Mouse (Mus musculus) CH12.LX (cell line): ENCODE measurements at regions not wholly inside any gene's neighbourhood (a gene's known extent, or its start where the extent isn't known, plus 50 kb on each side); places are given as distances from the start of the nearest gene placed in this dataset.

Experiments
- DNase-seq: peaks from one replicate; pipeline ENCODE4 v3.0.0-alpha.2; 2013; ENCODE audit errors: extremely low read depth
- H3K27ac ChIP-seq: 2 replicates; pipeline ENCODE4 v1.5.1; 2012; ENCODE audit warnings: low read depth, mild to moderate bottlenecking, control low read depth, moderate library complexity; ENCODE audit not compliant: insufficient read depth
- H3K27me3 ChIP-seq: replicated peaks from 2 replicates; pipeline ENCODE3; 2012; ENCODE audit warnings: inconsistent platforms
- H3K36me3 ChIP-seq, 2 experiments: replicated peaks in 1 of 2; 2 replicates each; pipeline versions ENCODE3 to v1.6.1; 2012; ENCODE audit warnings: inconsistent platforms in 1 of 2, low read length in 1 of 2, mild to moderate bottlenecking in 1 of 2, mixed read lengths in 1 of 2, moderate library complexity in 1 of 2; ENCODE audit not compliant: control insufficient read depth in 1 of 2, insufficient read depth in 1 of 2
- H3K4me1 ChIP-seq, 2 experiments: 2 replicates each; pipeline ENCODE4 v1.6.1; 2012; ENCODE audit warnings: inconsistent platforms in 1 of 2, moderate library complexity in 1 of 2; ENCODE audit not compliant: insufficient read depth in 2 of 2, control insufficient read depth in 1 of 2
- H3K4me2 ChIP-seq: 2 replicates; pipeline ENCODE4 v1.6.1; 2012; ENCODE audit warnings: low read depth, mild to moderate bottlenecking, control low read depth; ENCODE audit not compliant: poor library complexity, insufficient read depth, severe bottlenecking
- H3K4me3 ChIP-seq, 3 experiments: fragments of 150-350 bp in 1 of 3; sonication (generic) in 1 of 3; replicated peaks in 1 of 3; 2 replicates each; pipeline versions ENCODE3 to v1.5.1; 2011 to 2012; ENCODE audit warnings: low read depth in 2 of 3, low read length in 2 of 3, mild to moderate bottlenecking in 2 of 3, moderate library complexity in 2 of 3, control low read depth in 1 of 3, improper control_type of control experiment in 1 of 3, inconsistent platforms in 1 of 3, mixed read lengths in 1 of 3; ENCODE audit not compliant: poor library complexity in 1 of 3
- H3K79me2 ChIP-seq: replicated peaks from 2 replicates; pipeline ENCODE4 v1.6.1; 2012; ENCODE audit warnings: mild to moderate bottlenecking, moderate library complexity; ENCODE audit not compliant: control insufficient read depth, poor library complexity, insufficient read depth, severe bottlenecking; ENCODE audit errors: extremely low read depth
- H3K9ac ChIP-seq: 2 replicates; pipeline ENCODE4 v1.6.1; 2012; ENCODE audit warnings: low read depth, mild to moderate bottlenecking, control low read depth, moderate library complexity; ENCODE audit not compliant: insufficient read depth
- H3K9me3 ChIP-seq: replicated peaks from 2 replicates; pipeline ENCODE3; 2012; ENCODE audit warnings: low read length, inconsistent platforms, mixed read lengths
- BHLHE40 ChIP-seq: IDR thresholded peaks from 2 replicates; pipeline ENCODE4 v1.6.1; 2011; ENCODE audit warnings: mild to moderate bottlenecking, low read depth, low read length, improper control_type of control experiment
- ELF1 ChIP-seq: IDR thresholded peaks from 2 replicates; pipeline ENCODE4 v1.6.1; 2014; ENCODE audit warnings: low read depth, mild to moderate bottlenecking, inconsistent platforms, low read length, improper control_type of control experiment
- GABPA ChIP-seq: IDR thresholded peaks from 2 replicates; pipeline ENCODE4 v1.6.1; 2012; ENCODE audit warnings: low read depth, low read length, improper control_type of control experiment, inconsistent platforms; ENCODE audit not compliant: insufficient replicate concordance
- HCFC1 ChIP-seq: IDR thresholded peaks from 2 replicates; pipeline ENCODE4 v1.6.1; 2012; ENCODE audit warnings: low read depth, mild to moderate bottlenecking, inconsistent platforms, low read length, improper control_type of control experiment
- IRF4 ChIP-seq: IDR thresholded peaks from 2 replicates; pipeline ENCODE4 v1.6.1; 2014; ENCODE audit warnings: low read depth, mild to moderate bottlenecking, inconsistent platforms, low read length, improper control_type of control experiment
- JUND ChIP-seq: conservative IDR thresholded peaks from 2 replicates; pipeline ENCODE4 v1.6.1; 2011; ENCODE audit warnings: low read depth, low read length, improper control_type of control experiment
- KAT2A ChIP-seq: IDR thresholded peaks from 2 replicates; pipeline ENCODE4 v1.6.1; 2012; ENCODE audit warnings: low read length, improper control_type of control experiment, inconsistent platforms; ENCODE audit not compliant: insufficient replicate concordance
- MAX ChIP-seq: IDR thresholded peaks from 2 replicates; pipeline ENCODE4 v1.6.1; 2011; ENCODE audit warnings: low read length, improper control_type of control experiment
- NELFE ChIP-seq: IDR thresholded peaks from 2 replicates; pipeline ENCODE4 v1.6.1; 2011; ENCODE audit warnings: low read depth, low read length, improper control_type of control experiment
- NRF1 ChIP-seq: IDR thresholded peaks from 2 replicates; pipeline ENCODE4 v1.6.1; 2014; ENCODE audit warnings: low read depth, mild to moderate bottlenecking, inconsistent platforms, low read length, improper control_type of control experiment, moderate library complexity
- POLR2A ChIP-seq: IDR thresholded peaks from 2 replicates; pipeline ENCODE4 v1.6.1; 2011; ENCODE audit warnings: low read depth, mild to moderate bottlenecking, improper control_type of control experiment, low read length
- POLR2AphosphoS2 ChIP-seq: IDR thresholded peaks from 2 replicates; pipeline ENCODE4 v1.6.1; 2011; ENCODE audit warnings: low read depth, low read length, improper control_type of control experiment
- SIN3A ChIP-seq: IDR thresholded peaks from 2 replicates; pipeline ENCODE4 v1.6.1; 2012; ENCODE audit warnings: low read length, improper control_type of control experiment, inconsistent platforms
- SMC3 ChIP-seq: IDR thresholded peaks from 2 replicates; pipeline ENCODE4 v1.6.1; 2011; ENCODE audit warnings: low read depth, low read length, improper control_type of control experiment
- TBP ChIP-seq: conservative IDR thresholded peaks from 2 replicates; pipeline ENCODE4 v1.6.1; 2011; ENCODE audit warnings: low read depth, low read length, improper control_type of control experiment
- TCF12 ChIP-seq: IDR thresholded peaks from 2 replicates; pipeline ENCODE4 v1.6.1; 2014; ENCODE audit warnings: low read depth, mild to moderate bottlenecking, inconsistent platforms, low read length, improper control_type of control experiment
- UBTF ChIP-seq: IDR thresholded peaks from 2 replicates; pipeline ENCODE4 v1.6.1; 2012; ENCODE audit warnings: low read depth, mild to moderate bottlenecking, inconsistent platforms, low read length, improper control_type of control experiment, moderate library complexity
- USF1 ChIP-seq: IDR thresholded peaks from 2 replicates; pipeline ENCODE4 v1.6.1; 2014; ENCODE audit warnings: low read depth, mild to moderate bottlenecking, inconsistent platforms, low read length, improper control_type of control experiment
- USF2 ChIP-seq: conservative IDR thresholded peaks from 2 replicates; pipeline ENCODE4 v1.6.1; 2011; ENCODE audit warnings: low read depth, low read length, improper control_type of control experiment
- dilution Hi-C: fragments of 300-500 bp; cut with MboI; formaldehyde crosslinking; loops from 2 replicates; pipeline ENCODE4 v1.14.3; 2020; ENCODE audit warnings: low sequenced_read_pairs; ENCODE audit not compliant: extremely low pct_unique_long_range_greater_than_20kb, extremely low pct_ligation_motif_present
- in situ Hi-C: fragments of 300-500 bp; cut with MboI; formaldehyde crosslinking; loops from 3 replicates; pipeline ENCODE4 v1.14.3; 2019; ENCODE audit warnings: low sequenced_read_pairs, low pct_ligation_motif_present, low pct_unique_long_range_greater_than_20kb, mixed read lengths

DNA sequence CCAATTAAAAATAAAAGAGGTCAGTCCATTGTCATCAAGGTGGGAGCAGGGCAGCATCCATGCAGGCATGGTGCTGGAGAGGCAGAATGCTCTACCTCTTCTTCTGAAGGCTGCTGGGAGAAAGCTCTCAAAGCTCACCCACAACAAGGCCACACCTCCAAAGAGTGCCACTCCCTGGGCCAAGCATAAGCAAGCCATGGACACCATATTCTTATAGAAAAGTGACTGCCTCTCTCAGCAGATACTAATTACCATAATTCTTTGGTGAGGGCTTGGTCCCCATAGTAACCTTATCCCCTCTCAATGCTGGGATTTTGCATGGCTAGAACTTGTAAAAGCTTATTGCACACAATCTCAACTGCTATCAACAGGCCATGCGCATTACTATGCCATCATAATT lies 443.7 kb downstream of the Gm21833 start:
- dilution Hi-C loops (no loop called here), in situ Hi-C loops (no loop called here)
- Histone ChIP-seq H3K27ac (no peak overlapping the region), H3K4me1 (no peaks in the 10 kb centered on the region), H3K36me3 (no peaks in the 10 kb centered on the region), H3K4me3 (no peak overlapping the region), H3K9me3 (peaks cover 27% of the 10 kb centered on the region), H3K9ac (no peak overlapping the region), H3K4me2 (no peak overlapping the region), H3K79me2 (no peaks in the 10 kb centered on the region), H3K27me3 (no peaks in the 10 kb centered on the region)
- no peak for DNase-seq
- no peak for TF ChIP-seq BHLHE40
- no peak for TF ChIP-seq USF1

DNA sequence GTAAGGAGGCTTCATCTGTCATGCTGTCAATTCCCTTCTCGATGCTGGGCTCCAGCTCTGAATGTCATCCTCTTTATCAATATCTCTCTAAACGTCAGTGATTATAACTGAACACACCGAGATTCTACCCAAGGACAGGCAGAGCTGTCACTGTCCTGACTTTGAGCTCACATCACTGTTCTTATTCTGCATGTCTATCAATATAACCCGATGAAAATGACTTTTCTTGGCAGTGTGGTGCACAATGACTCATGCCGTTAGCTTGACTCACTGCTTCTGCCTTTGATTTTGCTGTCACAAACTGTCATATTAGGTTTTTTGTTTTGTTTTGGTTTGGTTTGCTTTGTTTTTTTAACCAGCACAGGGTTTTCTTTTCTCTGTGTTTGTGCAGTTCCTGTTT lies 488.1 kb downstream of the Gm21833 start:
- Histone ChIP-seq H3K79me2 (no peaks in the 10 kb centered on the region), H3K27me3 (no peaks in the 10 kb centered on the region), H3K9me3 (peaks cover 19% of the 10 kb centered on the region), H3K4me3 (no peak overlapping the region), H3K36me3 (no peaks in the 10 kb centered on the region), H3K4me1 (no peaks in the 10 kb centered on the region), H3K9ac (no peak overlapping the region), H3K4me2 (no peak overlapping the region), H3K27ac (no peak overlapping the region)
- in situ Hi-C loops = no loop called here
- dilution Hi-C loops = no loop called here
- no peak for DNase-seq
- TF ChIP-seq KAT2A = no peak
- no peak for TF ChIP-seq BHLHE40
- TF ChIP-seq SMC3 = no peak
- TF ChIP-seq JUND = no peak
- no peak for TF ChIP-seq NRF1
- no peak for TF ChIP-seq IRF4
- no peak for TF ChIP-seq NELFE
- no peak for TF ChIP-seq ELF1
- TF ChIP-seq USF1 = no peak
- no peak for TF ChIP-seq HCFC1
- no peak for TF ChIP-seq USF2
- TF ChIP-seq UBTF = no peak
- TF ChIP-seq TCF12 = no peak
- TF ChIP-seq POLR2AphosphoS2 = no peak
- TF ChIP-seq SIN3A = no peak
- TF ChIP-seq POLR2A = no peak
- TF ChIP-seq MAX = no peak

DNA sequence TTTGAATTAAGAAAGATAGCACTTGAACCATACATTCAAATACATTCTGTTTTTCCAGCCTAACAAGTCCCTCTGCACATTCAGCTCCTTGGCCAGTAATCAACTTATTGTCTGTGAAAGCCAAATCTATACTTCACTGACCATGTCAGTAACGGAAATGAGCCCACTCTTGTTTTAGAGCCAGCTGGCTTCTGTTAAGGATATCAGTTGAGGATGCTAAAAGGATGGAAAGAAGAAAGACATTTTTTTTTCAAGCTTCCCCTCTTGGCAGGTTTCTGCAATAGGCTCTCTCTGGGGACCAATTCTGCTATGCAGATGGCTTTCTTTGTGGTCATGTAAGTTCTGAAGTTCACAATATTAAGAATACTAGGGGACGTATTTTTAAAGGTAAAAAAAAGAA lies 498.6 kb downstream of the Gm21833 start:
- H3K9ac ChIP-seq = no peak overlapping the region
- no peak overlapping the region for H3K4me2 ChIP-seq
- H3K79me2 ChIP-seq = no peaks in the 10 kb centered on the region
- H3K36me3 ChIP-seq = no peaks in the 10 kb centered on the region
- dilution Hi-C loops = no loop called here
- no peaks in the 10 kb centered on the region for H3K27me3 ChIP-seq
- TF ChIP-seq UBTF = no peak
- no peak for TF ChIP-seq ELF1
- no peak for TF ChIP-seq NELFE
- TF ChIP-seq TBP = no peak
- TF ChIP-seq GABPA = no peak
- TF ChIP-seq BHLHE40 = no peak
- no peak overlapping the region for H3K27ac ChIP-seq
- peaks cover 24% of the 10 kb centered on the region for H3K9me3 ChIP-seq
- H3K4me3 ChIP-seq = no peak overlapping the region
- in situ Hi-C loops = no loop called here
- no peaks in the 10 kb centered on the region for H3K4me1 ChIP-seq
- no peak for DNase-seq
